Mouse (Mus musculus): Measurements from ENCODE around the gene Mex3b.

DNA sequence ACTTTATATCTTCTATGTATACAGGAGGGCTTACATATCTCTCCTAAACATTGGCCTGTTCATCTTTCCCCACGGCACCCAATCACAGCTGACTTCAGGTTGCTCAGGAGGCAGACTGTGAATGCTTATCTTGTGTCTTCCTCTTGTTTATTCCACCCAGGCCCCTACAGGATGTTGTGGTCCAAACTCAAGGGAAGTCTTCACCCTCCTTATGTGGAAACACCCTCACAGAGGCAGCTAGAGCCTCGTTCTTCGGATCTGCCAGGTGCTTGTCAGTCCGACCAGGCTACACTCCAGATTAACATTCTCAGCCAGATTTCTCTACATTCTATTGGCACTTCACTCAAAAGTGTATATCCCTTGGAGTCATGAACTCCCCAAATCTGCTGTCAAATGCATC, 32.7 kb upstream of the Mex3b start:
- TF ChIP-seq CTCF (IDR thresholded peaks at IDR 0.05; ENCODE audit: borderline replicate concordance, insufficient read depth, low read depth, low read length) (no peak), POLR2A (IDR thresholded peaks at IDR 0.05; ENCODE audit: borderline replicate concordance, insufficient read depth, low read length) (no peak)
